Mouse (Mus musculus) layer of hippocampus, adult 2 months (tissue): ENCODE data around the gene Pfn1. TPM values are rescaled to one million over a fixed set of nuclear protein-coding genes. Genes with fewer than 3 reads are reported as not detected.

Source experiments
- DNase-seq, 2 experiments: peaks; one replicate each; pipeline ENCODE4 v3.0.0; 2022; ENCODE audit warnings: low spot score in 2 of 2
- H3K27ac ChIP-seq: fragments of 200-600 bp; 2 replicates; pipeline ENCODE4 v1.8.1; 2022
- H3K4me3 ChIP-seq: fragments of 200-600 bp; 2 replicates; pipeline ENCODE4 v1.8.1; 2022; ENCODE audit warnings: mild to moderate bottlenecking
- CTCF ChIP-seq: fragments of 200-600 bp; conservative IDR thresholded peaks from 2 replicates; pipeline ENCODE4 v1.8.1; 2022; ENCODE audit warnings: antibody characterized with exemption, mild to moderate bottlenecking, moderate library complexity
- total RNA-seq, 2 experiments: library from RNA; stranded (reverse); gene quantifications; 2 replicates each; pipeline ENCODE4 v1.2.3; 2021

The Pfn1 gene
- total RNA-seq, 2 experiments from 2014 or later, result 333 to 349 TPM

GRCm38 (mm10) chr11:70649185-70649734, 5.2 kb downstream of the Pfn1 start:
- peak overlapping the region; percentile 20; the same call in 1 of the 2 replicates for H3K27ac ChIP-seq
- H3K4me3 ChIP-seq, result no peak overlapping the region; the same call in 1 of the 2 replicates
- TF ChIP-seq CTCF, result no peak
- DNase-seq, result no peak

GRCm38 (mm10) chr11:70648512-70648911, 5.9 kb downstream of the Pfn1 start:
- TF ChIP-seq CTCF, result no peak
- 0 out of 2 replicates have a peak overlapping the region, but pooled peaks have one; percentile 99 for H3K27ac ChIP-seq
- DNase-seq, result no peak
- peak overlapping the region; percentile 79 for H3K4me3 ChIP-seq

GRCm38 (mm10) chr11:70647716-70648420, 6.6 kb downstream of the Pfn1 start:
- DNase-seq, result peak in 1 of 2 experiments; percentile 32
- no peak for TF ChIP-seq CTCF
- Histone ChIP-seq H3K27ac (peak overlapping the region; percentile 99), H3K4me3 (peak overlapping the region; percentile 79)

DNA sequence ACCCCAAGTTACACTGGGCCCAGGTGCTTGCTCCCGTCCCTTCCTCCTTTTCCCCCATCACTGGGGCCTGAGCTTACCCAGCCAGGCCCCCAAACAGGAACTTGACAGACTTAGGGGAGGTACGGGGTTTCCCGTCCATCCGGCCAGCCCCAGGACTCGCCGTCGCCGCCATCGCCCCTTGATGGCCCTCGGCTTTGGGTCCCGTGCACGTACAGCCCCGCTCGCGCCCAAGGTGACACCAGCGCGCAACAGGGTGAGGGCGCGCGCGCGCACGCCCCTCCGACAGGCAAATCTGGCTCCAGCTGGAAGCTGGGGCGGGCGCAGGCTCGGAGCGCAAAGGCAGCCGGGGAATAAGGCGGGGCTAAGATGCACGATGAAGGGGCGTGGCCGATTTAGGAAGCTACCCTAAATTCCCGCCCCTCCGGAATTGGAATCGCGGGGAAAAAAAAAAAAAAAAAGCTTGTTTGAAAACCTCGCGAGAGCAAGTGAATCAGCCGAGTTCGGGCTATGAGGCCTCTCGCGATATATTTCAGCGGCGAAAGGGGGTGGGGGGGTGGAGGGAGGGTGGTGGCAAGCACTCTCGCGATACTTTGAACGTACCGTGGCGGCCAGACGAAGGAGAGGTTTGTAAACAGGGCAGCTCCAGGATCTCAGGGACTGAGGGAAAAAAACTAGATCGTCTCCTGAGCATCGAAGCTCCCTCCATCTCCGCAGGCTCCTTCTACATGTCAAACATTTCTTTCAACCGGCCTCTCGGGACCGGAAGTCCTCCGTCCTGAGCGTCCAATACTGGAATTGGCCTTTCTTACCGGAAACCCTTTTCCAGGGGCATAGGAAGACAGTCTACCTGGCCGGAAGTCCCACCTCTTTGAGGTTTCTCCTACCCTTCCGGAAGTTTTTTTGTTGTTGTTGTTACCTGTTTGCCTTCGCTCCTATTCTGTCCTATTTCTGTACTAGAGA, 7.5 kb downstream of the Pfn1 start, which contains the start of the genes Rnf167 and Slc25a11:
Gene Rnf167, plus strand, starts transcription at position 545 of the 960 bp plus-strand sequence.
Gene Slc25a11, minus strand, starts transcription at position 789 of the 960 bp plus-strand sequence.
- H3K27ac ChIP-seq, result peak within 1 kb of the TSS; percentile 99
- peak; percentile 92 to 97 for DNase-seq
- TF ChIP-seq CTCF, result no peak
- H3K4me3 ChIP-seq, result peak within 1 kb of the TSS; percentile 79

GRCm38 (mm10) chr11:70646259-70646555, 8.2 kb downstream of the Pfn1 start:
- TF ChIP-seq CTCF, result no peak
- DNase-seq, result no peak
- Histone ChIP-seq H3K27ac (peak overlapping the region; percentile 98), H3K4me3 (peak overlapping the region; percentile 79)

GRCm38 (mm10) chr11:70645461-70646258, 8.8 kb downstream of the Pfn1 start:
- no peak for TF ChIP-seq CTCF
- H3K4me3 ChIP-seq, result peak overlapping the region; percentile 79
- H3K27ac ChIP-seq, result peak overlapping the region; percentile 98
- DNase-seq, result no peak

GRCm38 (mm10) chr11:70644564-70645103, 9.8 kb downstream of the Pfn1 start:
- DNase-seq, result no peak
- no peak overlapping the region for H3K27ac ChIP-seq
- no peak for TF ChIP-seq CTCF
- H3K4me3 ChIP-seq, result no peak overlapping the region

DNA sequence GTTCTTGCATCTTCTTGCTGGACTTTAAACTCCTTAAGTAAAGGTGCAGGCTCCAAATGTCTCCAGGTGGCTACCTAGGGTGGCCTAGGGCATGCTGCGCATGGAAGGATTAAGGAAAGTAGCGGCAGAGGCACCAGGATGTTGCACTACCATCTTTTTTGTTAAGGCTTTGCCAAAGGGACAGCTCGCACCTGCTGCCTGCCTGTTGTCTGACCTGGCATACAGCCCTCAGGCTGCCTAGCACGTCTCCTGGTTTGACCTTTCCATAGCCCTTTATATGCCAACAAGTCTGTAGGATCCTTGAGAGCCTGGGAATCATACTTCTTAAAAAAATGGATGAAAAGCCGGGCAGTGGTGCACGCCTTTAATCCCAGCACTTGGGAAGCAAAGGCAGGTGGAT, 11.4 kb downstream of the Pfn1 start:
- no peak for TF ChIP-seq CTCF
- H3K4me3 ChIP-seq, result no peak overlapping the region
- DNase-seq, result no peak
- no peak overlapping the region for H3K27ac ChIP-seq

- DNase-seq, result no peak
- TF ChIP-seq CTCF, result no peak
- H3K4me3 ChIP-seq, result no peak overlapping the region
These were observed 13.2 kb downstream of the Pfn1 start for GRCm38 (mm10) chr11:70641241-70641640.

GRCm38 (mm10) chr11:70639976-70640375, 14.5 kb downstream of the Pfn1 start:
- Histone ChIP-seq H3K27ac (no peak overlapping the region), H3K4me3 (no peak overlapping the region)
- no peak for TF ChIP-seq CTCF
- no peak for DNase-seq

More at GRCm38 (mm10) chr11:70641241-70641640, 13.2 kb downstream of the Pfn1 start:
- no peak overlapping the region for H3K27ac ChIP-seq

- no peak for TF ChIP-seq CTCF
- no peak within 1 kb of the TSS for H3K27ac ChIP-seq
- no peak for DNase-seq
These were observed 15.6 kb downstream of the Pfn1 start, which contains the start of gene Gp1ba for GRCm38 (mm10) chr11:70638714-70639278. Gene Gp1ba, plus strand, starts transcription at chr11:70639122.

More at GRCm38 (mm10) chr11:70638714-70639278, 15.6 kb downstream of the Pfn1 start, which contains the start of gene Gp1ba:
- no peak within 1 kb of the TSS for H3K4me3 ChIP-seq
